Mouse (Mus musculus) c-Kit-positive CD71-negative TER-119-negative erythroid progenitor cells, embryonic 14.5 days (primary cell): ENCODE results near the gene 2900026A02Rik.

Source experiments
- DNase-seq: peaks from one replicate; pipeline ENCODE4 v3.0.0-alpha.2; 2013; ENCODE audit warnings: low read depth

Gene 2900026A02Rik

DNA sequence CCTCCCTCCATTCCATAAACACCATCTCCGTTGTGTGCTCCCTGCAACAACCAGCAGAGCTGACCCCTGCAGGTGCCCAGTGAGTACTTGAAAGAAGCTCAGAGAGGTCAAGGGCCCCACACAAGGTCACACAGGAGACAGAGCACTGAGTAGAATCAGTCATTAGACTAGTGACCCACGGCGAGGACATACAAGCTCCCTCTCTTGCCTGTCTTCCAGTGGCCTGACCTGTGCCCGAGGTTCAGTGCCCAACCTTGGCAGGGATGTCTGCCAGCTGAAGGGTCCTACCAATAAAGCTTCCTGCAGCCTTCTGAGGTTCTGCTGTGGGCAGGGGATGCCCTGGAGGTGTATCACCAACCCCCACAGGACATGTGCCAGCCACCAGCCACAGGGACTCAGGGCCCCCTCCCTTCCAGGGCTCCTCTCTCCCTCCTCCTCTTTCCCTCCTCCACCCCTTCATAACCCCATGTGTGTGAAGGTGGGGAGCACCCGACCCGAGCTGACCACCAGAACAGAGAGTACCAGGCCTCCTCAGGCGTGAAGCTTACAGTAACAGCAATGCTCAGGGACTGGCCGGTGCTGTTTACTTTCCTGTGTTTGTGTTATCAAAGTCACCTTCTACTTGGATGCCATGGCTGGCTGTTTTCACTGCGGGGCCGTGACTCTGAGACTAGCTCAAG lies 8.7 kb downstream of the 2900026A02Rik start:
- no peak for DNase-seq

DNA sequence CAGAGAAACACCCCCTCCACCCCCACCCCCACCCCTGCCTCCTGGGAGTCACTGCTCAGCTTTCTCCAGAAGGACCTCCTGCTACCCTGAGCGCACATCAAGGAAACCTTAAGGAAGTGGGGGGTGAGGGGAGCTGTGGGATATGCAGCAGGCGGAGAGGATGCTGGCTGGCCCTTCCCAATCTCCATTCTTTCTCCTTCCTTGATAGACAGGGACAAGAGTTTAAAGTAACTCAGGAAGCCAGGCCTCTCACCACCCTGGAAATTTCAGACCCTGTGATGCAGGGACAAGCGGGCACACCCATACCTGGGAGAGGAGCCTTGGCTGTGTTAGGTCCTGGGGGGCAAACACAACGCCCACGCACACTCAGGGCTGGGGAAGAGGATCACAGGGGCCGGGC lies 10.7 kb downstream of the 2900026A02Rik start:
- DNase-seq: no peak

DNA sequence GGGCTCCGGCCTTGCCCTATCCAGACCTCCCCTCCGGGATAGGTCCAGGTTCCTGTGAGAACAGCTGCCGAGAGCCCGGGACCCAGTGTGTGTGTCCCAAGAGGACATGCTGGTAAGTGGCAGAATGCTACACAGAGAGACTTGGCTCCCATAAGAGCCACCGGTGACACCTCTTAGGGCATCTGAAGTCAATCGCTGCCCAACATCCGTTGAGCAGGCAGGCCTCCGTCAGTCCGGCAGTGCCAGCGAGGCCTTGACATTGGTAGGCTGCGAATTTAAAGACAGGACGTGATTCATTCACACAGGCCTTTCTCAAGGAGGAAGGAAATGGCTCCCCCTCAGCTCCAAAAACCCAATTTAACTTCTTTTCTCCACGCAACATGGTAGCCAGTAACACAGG lies 11.1 kb downstream of the 2900026A02Rik start:
- DNase-seq: no peak

DNA sequence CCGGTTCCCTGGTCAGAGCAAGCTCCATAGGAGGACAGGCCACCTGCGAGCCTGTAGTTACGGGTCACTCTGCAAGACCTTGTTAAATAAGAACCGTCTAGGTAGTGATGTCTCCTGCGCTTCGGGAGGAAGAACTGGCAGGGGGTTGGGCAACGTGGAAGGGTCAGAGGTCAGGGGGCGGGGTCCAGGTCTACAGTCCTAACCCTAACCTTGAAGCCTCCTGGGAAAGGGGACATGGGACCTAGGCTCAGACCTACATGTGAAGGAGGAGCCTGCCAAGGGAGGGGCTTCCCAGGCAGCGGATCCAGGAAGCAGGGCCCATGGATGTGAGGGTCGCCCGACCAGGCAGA lies 11.7 kb downstream of the 2900026A02Rik start:
- no peak for DNase-seq

DNA sequence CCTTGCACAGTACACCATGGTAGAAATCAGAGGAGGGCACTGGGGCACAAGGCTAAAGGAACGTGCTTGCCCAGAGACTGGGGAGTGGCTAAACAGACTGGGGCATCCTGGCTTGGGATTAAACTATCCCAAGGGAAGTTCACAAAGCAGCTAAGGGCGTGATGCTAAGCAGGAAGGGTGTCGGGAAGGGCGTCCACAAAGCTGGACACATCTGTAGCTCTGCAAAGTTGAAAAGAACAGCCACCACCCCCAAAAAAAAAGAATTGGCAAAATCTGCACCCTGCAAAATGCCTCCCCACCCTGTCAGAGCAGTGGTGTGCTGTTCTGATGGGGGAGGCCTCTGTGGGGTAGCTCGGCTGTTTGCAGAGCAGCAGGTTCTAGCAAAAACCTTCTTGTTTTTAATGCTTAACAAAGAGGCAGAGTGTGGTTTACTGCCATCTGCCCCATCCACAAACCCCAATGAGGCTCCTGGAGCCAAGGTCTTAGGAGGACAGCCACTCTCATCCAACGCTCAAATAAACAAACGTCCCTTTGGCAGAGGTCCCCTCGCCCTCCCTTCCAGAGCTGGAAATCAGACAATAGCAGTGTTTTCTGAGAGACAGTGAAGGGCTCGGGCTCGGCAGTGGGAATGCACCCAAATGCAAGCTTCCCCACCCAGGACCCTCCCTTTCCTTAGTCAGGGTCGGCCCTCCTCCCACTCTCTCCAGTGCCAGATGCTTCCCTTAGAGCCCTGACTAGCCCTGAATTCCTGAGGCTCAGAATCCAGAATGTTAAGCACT lies 12.2 kb downstream of the 2900026A02Rik start:
- DNase-seq: no peak

DNA sequence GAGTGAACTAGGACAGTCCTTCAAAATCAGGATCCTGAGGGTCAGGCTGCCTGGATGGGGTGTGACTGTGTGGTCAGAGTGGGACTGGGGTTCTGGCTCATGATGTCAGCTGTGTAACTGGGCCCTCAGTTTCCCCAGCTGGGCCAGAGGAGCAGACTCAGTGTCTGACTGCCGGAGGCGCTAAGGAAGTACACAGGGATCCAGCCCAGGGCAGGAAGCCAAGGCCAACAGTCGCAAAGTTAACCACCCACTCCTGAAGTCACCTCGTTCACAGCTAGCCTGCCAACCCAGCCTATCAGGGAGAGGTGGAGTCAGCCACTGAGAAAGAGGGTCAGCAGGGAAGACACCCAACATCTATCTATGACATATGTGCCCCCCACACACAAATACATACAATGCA lies 13.0 kb downstream of the 2900026A02Rik start:
- no peak for DNase-seq

DNA sequence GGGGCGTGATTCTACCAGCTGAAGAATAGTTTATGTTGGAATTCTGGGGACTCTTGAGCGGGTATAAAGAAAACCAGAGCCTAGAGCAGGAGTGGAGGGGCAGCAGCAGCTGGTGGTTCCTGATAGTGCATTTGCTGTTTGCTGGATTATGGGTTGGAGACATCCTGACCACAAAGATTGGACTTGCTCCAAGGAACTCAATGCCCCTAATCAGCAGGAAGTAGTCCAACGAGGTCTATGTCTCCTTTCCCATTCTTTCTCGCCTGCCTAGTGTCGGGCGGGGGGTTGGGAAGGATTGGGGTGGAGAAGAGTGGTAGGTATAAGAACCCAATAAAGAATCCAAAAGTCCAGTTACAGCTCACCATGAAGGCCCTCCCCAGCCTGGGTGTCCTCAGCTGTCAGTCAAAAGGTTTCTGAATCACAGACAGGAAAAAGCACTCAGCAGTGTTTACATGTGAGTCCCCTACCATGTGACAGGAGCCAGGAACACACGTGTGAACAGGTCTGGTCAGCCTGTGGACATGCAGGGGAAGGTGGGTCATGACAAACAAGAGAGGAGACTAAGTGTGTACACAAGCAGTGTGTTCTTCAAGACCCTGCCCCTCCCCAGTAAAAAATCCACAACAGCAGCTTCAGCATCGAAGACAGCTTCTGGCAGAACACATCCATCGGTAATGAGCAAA lies 14.2 kb downstream of the 2900026A02Rik start:
- no peak for DNase-seq

DNA sequence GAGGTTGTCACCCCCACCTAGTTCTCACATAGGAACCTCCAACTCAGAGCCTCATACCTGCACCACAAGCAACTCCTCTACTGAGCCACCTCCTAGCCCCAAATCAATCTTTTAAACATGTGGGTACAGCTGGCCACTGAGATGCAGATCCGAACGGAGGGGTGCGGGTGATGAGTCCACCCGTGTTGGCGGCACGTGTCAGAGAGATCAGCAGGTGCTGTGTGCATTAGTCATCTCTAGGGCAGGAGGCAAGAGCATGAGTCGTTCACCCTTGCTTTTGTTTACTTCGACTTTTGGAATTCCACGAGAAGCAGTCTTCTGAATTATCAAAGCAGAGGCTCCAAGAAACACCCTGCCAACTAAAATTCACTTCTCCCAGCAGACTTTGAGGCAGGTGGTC lies 16.8 kb downstream of the 2900026A02Rik start:
- DNase-seq: no peak

DNA sequence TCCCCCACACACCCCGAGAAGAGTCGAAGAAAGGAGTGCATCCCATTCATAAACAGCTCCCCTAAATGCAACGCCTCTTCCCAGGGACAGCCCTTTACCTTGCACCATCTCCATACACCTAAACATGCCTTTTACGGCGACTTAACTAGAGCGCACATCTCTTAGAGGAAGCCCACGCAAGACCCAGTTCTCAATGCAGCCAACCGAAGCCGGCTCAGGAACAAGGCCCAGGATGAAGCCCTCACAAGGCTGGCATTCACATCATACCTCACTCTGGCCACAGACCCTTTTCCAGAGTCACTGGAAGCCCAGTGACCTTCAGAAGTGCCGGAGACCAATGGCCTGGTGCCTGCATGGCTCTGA lies 21.3 kb downstream of the 2900026A02Rik start:
- no peak for DNase-seq

DNA sequence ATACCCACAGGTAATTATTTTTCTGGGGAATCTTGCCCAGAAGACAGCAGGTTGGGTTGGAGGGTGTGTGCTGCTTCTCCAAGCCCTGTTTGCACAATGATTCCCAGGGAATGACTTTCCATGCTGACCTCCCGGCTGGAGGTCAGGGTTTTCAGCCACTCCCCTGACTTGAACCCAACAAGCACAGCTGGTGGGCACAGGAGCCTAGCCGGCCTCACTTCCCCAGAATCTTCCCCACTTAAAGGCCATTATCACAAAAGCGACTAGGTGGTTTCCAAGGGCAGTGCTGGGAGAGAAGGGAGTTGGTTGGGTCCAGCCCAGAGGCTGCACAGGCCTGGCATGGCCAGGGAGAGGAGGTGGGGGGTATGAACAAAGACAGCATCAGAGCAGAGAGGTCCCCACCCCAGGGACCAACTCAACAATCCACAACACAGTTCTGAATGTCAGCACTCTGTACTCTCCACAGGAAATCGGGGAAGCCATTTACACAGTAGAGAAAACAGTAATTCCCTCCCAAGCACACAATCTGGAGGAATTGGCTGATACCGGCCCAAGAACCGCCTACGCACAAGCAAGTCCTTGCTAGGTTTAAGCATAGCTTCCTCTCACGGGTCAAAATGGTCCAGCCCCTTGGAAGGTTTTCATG lies 21.8 kb downstream of the 2900026A02Rik start:
- no peak for DNase-seq

DNA sequence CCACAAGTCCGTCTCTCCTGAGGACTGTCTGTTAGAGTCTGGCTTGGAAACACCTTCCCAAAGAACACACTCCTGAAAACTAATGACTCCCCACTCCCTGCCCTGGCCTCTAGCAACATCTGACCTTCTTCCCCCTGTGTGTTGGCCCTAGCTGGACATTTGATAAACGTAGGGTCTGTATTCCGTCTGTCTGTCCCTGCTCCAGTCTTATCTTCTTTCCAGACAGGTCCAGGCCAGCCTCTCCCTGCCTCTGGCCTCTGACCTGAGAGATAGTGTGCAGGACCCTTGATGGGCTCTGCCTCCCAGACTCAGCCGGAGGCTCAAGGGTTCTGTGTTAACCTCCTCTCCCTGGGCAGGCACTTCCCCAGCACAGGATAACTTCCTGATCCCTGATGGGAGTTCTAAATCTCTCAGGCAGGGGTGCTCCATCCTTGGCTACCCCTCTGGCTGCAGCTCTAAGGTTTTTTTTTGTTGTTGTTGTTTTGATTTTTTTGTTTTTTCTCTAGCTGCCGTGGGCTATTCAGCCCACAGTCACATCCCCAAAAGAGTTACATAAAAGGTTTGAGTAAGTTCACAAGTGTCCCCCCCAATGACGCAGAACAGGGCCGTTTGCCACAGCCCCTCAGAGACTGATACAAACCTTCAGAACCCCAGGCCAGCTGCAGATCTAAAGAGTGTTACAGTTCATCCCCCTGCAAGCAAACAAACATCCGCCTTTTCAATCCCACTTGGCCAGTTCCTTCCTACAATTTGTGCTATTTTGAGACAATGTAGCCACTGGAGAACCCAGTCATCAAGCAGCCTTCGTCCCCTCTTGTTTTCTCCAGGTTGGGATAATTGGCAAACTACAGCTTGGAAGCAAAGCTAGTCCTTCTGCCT lies 23.9 kb downstream of the 2900026A02Rik start:
- DNase-seq: no peak

DNA sequence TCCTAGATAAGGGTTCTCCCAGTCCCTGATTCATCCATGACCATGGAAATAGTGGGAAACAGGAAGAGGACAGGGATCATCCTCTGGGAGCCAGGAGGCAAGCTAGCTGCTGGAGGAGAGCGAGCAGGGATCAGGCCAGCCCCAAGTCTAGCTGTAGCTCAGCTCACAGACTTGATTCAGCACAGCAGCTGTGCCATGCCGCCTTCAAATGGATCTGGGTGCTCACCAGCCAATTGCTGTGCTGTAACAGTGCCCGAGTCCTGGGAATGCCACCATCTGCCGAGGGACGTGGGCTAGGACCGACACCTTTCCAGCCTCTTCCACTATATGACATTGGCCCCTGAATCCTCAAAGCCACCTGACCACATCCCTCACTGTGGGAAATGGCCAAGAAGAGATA lies 25.1 kb downstream of the 2900026A02Rik start:
- DNase-seq: no peak

DNA sequence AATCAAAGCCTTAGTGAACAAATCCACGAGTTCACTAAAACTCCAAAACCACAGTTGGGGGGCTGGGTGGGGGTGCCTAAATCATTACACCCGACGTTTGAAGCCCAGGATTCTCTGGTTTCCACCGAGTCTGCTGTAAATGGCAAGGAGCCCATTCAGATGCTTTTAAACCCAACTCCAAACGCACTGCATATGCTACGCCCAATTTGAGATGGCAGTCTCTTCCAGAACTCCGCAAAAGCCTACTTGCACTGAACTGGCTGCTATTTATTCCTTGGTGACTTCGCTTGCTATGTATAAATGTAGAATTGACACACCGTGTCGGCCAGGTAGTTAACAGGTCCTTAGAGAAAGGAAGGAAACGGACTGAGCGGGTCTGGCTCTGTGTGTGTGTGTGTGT lies 25.6 kb downstream of the 2900026A02Rik start:
- DNase-seq: no peak

DNA sequence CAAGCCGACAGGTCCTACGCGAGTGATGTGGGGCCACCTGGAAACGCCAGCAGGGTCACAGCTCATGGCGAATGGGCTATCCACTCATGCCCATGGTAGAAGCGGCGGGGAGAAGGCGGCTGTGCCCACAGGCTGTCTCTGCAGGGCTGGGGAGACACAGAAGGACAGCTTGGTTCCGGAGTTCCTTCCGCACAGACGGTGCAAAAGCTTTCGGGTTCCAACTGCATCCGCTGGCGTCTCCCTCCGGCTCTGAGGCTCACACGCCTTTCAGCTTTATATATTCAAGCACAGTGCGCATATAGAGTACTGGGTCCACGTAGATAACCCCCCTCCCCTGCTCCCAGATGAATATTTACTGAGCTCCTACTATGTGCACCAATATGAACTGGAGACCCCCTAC lies 27.3 kb downstream of the 2900026A02Rik start:
- DNase-seq: no peak

DNA sequence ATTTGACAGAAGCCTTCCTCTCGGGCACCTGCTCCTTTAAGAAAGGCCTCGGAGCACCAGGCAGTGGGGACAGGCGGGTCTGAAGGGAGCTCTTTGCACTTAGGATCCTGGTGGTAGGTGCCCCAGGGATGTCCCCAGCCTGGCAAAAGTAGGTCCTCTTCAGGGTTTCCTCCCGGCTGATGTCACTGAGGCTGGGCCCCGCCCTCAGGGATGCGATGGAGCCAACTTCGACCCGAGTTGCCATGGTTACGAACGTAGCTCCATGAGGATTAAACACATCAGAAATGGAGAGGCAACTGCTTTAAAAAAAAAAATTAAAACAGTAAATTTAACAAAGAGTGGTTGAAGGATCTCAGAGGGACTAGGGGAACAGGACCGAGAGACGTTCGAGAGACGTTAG lies 29.1 kb downstream of the 2900026A02Rik start:
- DNase-seq: no peak

DNA sequence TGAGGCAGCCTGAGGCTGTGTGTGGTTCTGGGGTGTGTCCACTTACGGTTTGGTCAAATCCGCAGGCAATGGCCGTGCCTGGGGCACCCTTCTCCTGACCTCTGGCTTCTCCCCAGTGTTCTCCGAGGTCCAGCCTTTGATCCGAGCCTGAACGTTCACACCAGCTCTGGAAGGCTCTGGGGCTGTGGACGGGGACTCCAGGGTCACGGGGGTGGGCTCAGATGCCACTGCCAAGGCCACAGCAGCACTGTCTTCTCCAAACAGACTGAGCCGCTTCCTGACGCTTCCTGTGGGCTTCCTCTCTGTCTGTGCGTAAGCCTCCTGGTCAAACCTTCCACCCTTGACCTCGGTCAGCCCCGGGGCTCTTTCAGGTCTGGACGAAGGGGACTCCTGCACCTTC lies 30.5 kb downstream of the 2900026A02Rik start:
- DNase-seq: no peak

DNA sequence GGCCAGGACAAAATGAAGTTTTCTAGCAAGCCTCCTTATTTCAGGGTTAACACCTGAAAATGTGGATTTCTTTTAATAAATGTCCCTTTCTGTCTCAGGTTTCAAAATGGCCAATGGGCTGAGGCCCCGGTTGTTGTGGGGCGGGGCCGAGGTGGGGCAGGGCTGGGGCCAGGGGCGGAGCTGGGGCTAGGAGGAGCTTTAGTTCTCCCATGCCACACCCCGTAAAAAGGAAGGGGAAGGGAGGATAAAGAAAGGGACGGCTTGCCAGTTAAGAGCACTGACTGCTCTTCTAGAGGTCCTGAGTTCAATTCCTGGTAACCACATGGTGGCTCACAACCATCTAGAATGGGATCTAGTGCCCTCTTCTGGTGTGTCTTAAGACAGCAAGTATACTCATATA lies 39.6 kb downstream of the 2900026A02Rik start:
- peak; percentile 36 for DNase-seq

DNA sequence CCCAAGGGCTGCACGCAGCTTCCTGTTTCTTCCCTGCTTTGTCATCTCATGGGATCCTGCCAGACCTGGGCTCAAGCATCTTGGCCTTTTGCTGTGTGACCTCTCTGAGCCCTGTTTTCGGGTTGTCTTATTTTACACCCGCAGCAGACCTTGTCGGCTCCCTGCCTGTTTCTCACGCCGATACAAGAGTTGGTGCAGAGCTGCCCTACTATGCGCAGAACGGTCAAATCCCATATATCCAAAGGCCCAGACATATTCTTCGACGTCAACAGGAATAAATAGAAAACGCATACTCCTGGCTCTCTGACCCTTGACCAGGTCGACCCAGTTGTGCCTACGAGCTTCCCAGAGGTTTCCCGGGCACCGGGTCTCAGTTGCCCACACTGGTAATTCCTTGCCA lies 40.3 kb downstream of the 2900026A02Rik start:
- no peak for DNase-seq

DNA sequence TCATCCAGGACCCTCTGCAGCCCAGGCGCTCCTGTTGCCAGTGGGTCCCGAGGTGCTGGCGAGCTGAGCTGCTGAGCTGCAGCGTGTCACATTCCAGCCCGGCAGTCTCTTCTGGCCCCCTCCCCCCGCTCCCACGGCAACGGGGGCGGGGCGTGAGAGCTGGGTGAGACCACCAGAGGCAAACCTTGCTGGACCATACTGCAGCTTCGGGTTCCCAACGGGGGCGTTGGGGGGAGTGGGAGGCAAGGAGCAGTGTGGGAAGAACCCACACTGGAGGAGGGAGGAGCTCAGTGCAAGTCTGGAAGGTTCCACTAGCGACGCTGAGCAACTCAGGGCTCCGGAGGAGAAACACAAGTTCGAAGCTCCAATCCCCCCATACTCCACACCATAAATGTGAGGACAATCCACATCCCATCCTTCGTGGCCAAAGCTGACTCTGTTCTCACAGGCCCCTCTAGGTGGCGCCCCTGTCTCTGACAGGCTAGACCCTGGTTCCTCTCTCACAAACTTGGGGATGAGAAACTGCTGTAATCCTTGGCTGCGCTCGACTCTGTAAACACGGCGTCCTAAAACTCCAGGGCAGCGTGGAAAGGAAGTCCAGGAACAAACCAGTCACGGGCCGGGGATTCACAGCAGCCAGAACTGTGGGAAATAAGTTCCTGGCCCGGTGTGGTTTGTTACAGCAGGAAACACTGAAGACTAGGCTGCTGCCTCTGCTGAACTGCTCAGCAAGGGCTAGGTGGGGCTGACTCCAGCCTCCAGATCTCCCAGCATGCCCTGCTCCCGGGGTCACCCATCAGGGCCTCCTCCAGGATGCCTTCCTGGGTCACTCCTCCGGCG lies 41.0 kb downstream of the 2900026A02Rik start:
- DNase-seq: peak; percentile 84

DNA sequence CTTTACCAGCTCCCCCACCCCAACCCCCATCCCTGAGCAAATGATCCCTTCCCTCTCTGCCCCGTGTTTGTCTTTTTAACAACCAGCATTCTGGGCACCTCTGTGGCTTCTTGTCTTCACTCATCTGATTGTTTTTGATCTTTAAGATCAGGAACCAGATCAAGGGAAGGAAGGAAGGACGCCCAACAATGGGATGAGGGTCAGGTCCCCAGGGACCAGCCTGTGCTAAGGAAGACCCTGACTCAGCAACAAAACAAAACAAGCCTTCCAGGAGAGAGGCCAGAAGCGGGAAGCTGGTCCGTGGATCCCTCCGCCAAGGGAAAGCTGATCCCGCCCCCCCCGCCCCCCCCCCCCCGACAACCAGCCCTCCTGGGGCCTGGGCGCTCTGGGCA lies 41.6 kb downstream of the 2900026A02Rik start:
- DNase-seq: no peak

DNA sequence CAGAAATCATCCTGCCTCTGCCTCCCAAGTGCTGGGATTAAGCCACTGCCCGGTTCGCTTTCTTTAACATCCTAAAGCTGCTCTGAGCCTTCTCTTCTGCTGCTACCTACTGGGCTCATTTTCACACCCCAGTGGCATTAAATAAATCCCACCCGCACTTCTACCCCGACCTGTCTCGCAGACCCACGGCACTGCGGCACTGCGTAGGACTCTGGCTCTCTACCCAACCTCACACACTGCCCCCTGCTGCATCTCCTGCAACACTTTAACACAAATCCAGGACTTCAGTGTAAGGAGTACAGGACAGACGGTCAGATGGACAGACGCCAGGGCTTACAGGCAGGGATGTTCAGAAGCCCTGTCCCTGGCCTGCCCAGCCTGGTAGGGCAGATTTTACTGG lies 45.1 kb downstream of the 2900026A02Rik start:
- DNase-seq: no peak
